Mouse (Mus musculus): ENCODE data around the gene 5730480H06Rik. TPM values are rescaled to one million over a fixed set of nuclear protein-coding genes. Genes with fewer than 3 reads are reported as not detected.

The 5730480H06Rik gene
- polyA plus RNA-seq, 1 experiment from 2014 or later: 14.1 TPM

- DNase-seq (ENCODE audit: low read depth, low spot score) (peak; percentile 10), ATAC-seq (peak; percentile 79)
- peaks cover 59% of the 10 kb centered on the region for H3K27me3 ChIP-seq
- ChIA-PET POLR2A (no interaction called here), CTCF (interaction anchor here (1.6 kb wide), 1 partner anchor 9 kb away, joined by 4 read pairs; no protein-coding TSS in a partner anchor)
- in situ Hi-C loops (cut with MboI; ENCODE audit: low pct_unique_long_range_greater_than_20kb): loop anchor here (5.0 to 10.0 kb wide), 2 partner anchors 213 to 1901 kb away; no protein-coding TSS in a partner anchor
- TF ChIP-seq CTCF (IDR thresholded peaks at IDR 0.05): peak; percentile 57
These were observed 17.6 kb downstream of the 5730480H06Rik start for GRCm38 (mm10) chr5:48345095-48345982.

- no peak for ATAC-seq
These were observed 18.4 kb downstream of the 5730480H06Rik start for GRCm38 (mm10) chr5:48345983-48346648.

GRCm38 (mm10) chr5:48349309-48349708, 21.6 kb downstream of the 5730480H06Rik start:
- POLR2A ChIA-PET: no interaction called here
- in situ Hi-C loops (cut with MboI; ENCODE audit: low pct_unique_long_range_greater_than_20kb): loop anchor here (5.0 to 10.0 kb wide), 2 partner anchors 217 to 1905 kb away; no protein-coding TSS in a partner anchor
- CTCF ChIA-PET: no interaction called here
- peaks cover 43% of the 10 kb centered on the region for H3K27me3 ChIP-seq
- no peak for TF ChIP-seq CTCF (IDR thresholded peaks at IDR 0.05)
- DNase-seq (ENCODE audit: low read depth, low spot score) (no peak), ATAC-seq (no peak)

More at GRCm38 (mm10) chr5:48345983-48346648, 18.4 kb downstream of the 5730480H06Rik start:
- ChIA-PET CTCF (interaction anchor here (1.6 kb wide), 1 partner anchor 9 kb away, joined by 4 read pairs; no protein-coding TSS in a partner anchor), POLR2A (no interaction called here)
- DNase-seq (ENCODE audit: low read depth, low spot score): no peak
- peaks cover 57% of the 10 kb centered on the region for H3K27me3 ChIP-seq
- in situ Hi-C loops (cut with MboI; ENCODE audit: low pct_unique_long_range_greater_than_20kb): loop anchor here (5.0 to 10.0 kb wide), 2 partner anchors 214 to 1901 kb away; no protein-coding TSS in a partner anchor
- no peak for TF ChIP-seq CTCF (IDR thresholded peaks at IDR 0.05)

DNA sequence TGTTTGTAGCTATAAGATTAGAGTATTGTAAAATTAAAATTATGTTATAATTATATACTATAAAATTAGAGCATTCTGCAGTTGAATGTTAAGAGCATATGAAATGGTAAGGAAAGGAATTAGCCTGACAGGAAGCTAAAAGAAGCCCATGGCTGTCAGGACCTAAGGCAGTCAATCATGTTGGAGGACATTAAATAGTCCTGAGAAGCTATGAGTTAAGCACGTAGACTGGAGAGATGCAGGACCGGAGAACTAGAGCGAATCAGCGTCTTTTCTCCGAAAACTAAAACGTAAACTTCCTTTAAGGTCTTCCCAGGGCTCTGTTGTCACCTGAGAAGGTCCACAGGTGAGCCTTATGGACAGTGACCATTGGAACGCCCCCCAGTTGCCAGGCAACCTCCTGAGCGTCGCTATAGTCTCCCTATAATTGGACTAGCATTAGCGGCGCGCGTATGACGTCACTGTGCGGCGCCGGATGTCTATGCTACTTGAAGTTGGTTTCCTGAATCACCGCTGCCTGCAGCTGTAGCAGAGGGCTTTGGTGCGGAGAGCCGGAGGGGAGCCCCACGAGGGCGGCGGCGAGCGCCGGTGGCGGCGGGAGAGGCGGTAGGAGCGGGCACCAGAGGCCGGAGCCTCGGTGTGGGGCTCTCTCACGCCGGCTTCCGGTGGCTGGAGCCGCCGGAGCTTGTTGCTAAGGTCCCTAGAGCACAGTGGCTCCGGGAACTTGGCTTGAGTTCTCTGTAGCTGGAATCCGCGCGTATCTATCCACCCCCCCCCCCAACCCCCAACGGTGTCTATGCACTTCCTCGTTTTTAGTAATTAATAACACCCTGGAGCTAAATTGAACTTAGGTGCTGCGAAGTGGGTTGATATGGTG, 44.4 kb downstream of the 5730480H06Rik start:
- in situ Hi-C loops (cut with MboI; ENCODE audit: low pct_unique_long_range_greater_than_20kb): no loop called here
- ChIA-PET CTCF (interaction anchor here (1.6 kb wide), 1 partner anchor 12 kb away, joined by 8 read pairs; no protein-coding TSS in a partner anchor), POLR2A (no interaction called here)
- H3K27me3 ChIP-seq: peaks cover 3% of the 10 kb centered on the region
- ATAC-seq: peak; percentile 100
- no peak for TF ChIP-seq CTCF (IDR thresholded peaks at IDR 0.05)
- DNase-seq (ENCODE audit: low read depth, low spot score): peak; percentile 60

DNA sequence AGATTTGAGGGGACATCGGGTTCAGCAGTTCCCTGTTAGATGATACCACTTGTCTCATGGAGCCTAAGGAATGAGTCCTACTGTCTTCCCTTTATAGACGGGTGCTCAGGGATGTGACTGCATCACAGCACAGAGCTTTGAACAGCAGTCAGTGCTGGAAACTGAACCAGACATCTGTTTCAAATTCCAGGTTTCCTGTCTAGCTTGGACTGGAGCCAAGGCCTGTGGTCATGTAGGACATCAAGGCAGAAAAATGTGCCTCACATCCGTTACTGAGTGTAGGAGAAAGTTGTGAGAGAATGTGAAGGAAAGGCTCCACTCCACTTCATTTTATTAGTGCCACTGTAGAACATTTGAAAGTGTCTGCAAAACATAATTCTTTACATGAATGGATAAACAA, 74.7 kb downstream of the 5730480H06Rik start:
- H3K27me3 ChIP-seq: no peaks in the 10 kb centered on the region
- ChIA-PET POLR2A (no interaction called here), CTCF (no interaction called here)
- in situ Hi-C loops (cut with MboI; ENCODE audit: low pct_unique_long_range_greater_than_20kb): no loop called here
- no peak for TF ChIP-seq CTCF (IDR thresholded peaks at IDR 0.05)
- ATAC-seq: no peak
- DNase-seq (ENCODE audit: low read depth, low spot score): no peak

DNA sequence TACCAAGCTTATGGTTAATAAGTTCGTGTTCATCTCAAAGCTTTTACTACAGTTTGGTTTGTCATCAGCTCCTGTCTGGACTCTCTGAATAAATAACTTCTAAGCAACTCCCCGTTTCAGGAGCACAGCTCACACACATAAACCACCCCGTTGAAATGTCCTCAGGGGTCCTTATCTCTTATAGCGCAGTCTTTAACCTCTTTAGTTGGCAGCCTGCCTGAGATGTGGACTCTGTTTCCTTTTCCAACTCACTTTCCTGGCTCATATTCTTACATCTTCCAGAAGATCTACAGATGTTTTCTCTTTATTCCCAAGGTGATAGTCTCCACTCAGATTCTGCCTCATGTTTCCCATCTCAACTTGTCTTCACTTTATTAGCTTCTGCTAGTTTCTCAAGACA, 80.5 kb downstream of the 5730480H06Rik start:
- H3K27me3 ChIP-seq: no peaks in the 10 kb centered on the region
- DNase-seq (ENCODE audit: low read depth, low spot score) (no peak), ATAC-seq (no peak)
- in situ Hi-C loops (cut with MboI; ENCODE audit: low pct_unique_long_range_greater_than_20kb): no loop called here
- ChIA-PET CTCF (interaction anchor here (0.7 to 2.2 kb wide), 2 partner anchors 12 to 22 kb away, joined by 3 to 5 read pairs; no protein-coding TSS in a partner anchor), POLR2A (no interaction called here)
- TF ChIP-seq CTCF (IDR thresholded peaks at IDR 0.05): no peak

GRCm38 (mm10) chr5:48410348-48410747, 82.6 kb downstream of the 5730480H06Rik start:
- POLR2A ChIA-PET: no interaction called here
- ATAC-seq: no peak

GRCm38 (mm10) chr5:48411462-48411861, 83.7 kb downstream of the 5730480H06Rik start:
- DNase-seq (ENCODE audit: low read depth, low spot score) (no peak), ATAC-seq (no peak)
- in situ Hi-C loops (cut with MboI; ENCODE audit: low pct_unique_long_range_greater_than_20kb): no loop called here
- TF ChIP-seq CTCF (IDR thresholded peaks at IDR 0.05): no peak
- CTCF ChIA-PET: interaction anchor here (1.0 kb wide), 1 partner anchor 9 kb away, joined by 3 read pairs; no protein-coding TSS in a partner anchor
- POLR2A ChIA-PET: no interaction called here
- H3K27me3 ChIP-seq: no peaks in the 10 kb centered on the region

More at GRCm38 (mm10) chr5:48410348-48410747, 82.6 kb downstream of the 5730480H06Rik start:
- no peaks in the 10 kb centered on the region for H3K27me3 ChIP-seq
- CTCF ChIA-PET: interaction anchor here (1.4 to 2.2 kb wide), 2 partner anchors 10 to 20 kb away, joined by 5 read pairs; no protein-coding TSS in a partner anchor
- no peak for DNase-seq (ENCODE audit: low read depth, low spot score)
- TF ChIP-seq CTCF (IDR thresholded peaks at IDR 0.05): no peak
- in situ Hi-C loops (cut with MboI; ENCODE audit: low pct_unique_long_range_greater_than_20kb): no loop called here

DNA sequence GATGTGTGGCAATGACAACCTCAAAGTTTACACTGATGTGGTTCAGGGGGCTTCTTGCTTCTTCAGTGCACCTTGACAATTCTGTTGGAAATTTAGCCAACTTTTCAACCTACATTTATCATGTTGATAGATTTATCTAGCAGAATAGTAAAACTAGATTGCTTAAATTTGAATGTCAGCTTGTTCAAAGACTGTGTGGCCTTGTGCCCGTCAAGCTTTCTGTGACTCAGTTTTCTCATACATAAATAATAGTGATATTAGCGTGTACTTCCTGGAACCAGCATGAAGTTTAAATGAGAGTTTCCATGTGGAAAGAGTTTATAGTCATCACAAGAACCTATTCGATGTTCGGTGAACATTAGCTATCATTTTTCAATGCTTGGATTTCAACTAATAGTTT, 84.5 kb downstream of the 5730480H06Rik start:
- ChIA-PET POLR2A (no interaction called here), CTCF (interaction anchor here (1.0 to 2.3 kb wide), 2 partner anchors 8 to 17 kb away, joined by 3 to 5 read pairs; no protein-coding TSS in a partner anchor)
- TF ChIP-seq CTCF (IDR thresholded peaks at IDR 0.05): no peak
- in situ Hi-C loops (cut with MboI; ENCODE audit: low pct_unique_long_range_greater_than_20kb): no loop called here
- DNase-seq (ENCODE audit: low read depth, low spot score) (no peak), ATAC-seq (no peak)
- H3K27me3 ChIP-seq: no peaks in the 10 kb centered on the region

GRCm38 (mm10) chr5:48419741-48420140, 92.0 kb downstream of the 5730480H06Rik start:
- POLR2A ChIA-PET: no interaction called here
- ATAC-seq (no peak), DNase-seq (ENCODE audit: low read depth, low spot score) (no peak)
- CTCF ChIA-PET: interaction anchor here (1.1 to 1.7 kb wide), 4 partner anchors 8 to 21 kb away, joined by 3 to 5 read pairs (median 4); no protein-coding TSS in a partner anchor
- TF ChIP-seq CTCF (IDR thresholded peaks at IDR 0.05): no peak
- H3K27me3 ChIP-seq: peaks cover 3% of the 10 kb centered on the region
- in situ Hi-C loops (cut with MboI; ENCODE audit: low pct_unique_long_range_greater_than_20kb): no loop called here
